Mouse (Mus musculus) fat pad, adult 2 months (tissue): ENCODE results near the gene Pelp1.

Experiments
- DNase-seq: peaks from one replicate; pipeline ENCODE4 v3.0.0-alpha.2; 2011; ENCODE audit warnings: low read depth, low spot score; ENCODE audit errors: extremely low read depth

Gene Pelp1

GRCm38 (mm10) chr11:70409594-70410296 lies at the start of gene Pelp1:
TSS of gene Pelp1 (minus strand) at chr11:70410031.
- DNase-seq: no peak

DNA sequence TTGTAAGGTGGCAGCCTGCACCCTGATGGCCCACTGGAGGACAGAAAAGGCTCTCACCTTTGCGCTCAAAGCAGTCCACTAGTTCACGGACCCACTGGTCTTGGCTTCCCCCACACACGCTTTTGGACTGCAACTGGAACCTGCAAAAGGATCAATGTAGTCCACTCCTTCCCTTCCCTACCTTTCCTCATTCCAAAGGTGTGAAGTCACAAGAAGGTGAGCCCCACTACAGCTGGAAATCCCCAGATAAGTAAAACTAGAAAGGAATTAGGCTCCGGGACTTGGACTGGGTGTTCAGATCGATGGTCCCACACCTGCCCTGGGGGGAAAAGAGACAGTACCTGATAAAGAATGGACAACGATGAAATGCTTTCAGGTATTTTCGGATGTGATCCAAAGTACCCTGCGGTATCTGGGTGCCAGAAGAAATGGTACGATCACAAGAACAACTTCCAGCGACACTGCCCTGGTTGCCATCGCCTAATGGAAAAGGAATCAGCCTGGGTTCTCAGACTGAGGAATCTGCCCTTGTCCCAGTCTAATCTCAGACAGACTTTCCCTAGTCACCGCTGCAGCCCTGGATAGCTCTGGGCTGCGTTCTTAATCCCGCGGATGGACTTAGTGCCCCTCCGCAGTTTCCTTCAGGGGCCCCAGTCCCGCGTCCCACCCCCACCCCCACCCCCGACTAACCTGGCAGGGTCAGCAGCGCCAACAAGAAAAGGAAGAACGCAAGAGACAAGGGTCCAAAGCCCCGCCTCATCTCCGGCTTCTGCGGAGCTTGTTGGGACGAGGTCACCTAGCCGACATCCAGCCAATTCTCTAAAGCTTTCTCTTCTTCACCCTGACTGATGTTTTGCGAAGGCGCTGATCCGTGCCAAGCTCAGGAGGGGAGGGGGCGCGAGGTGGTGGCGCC lies 49.1 kb upstream of the Pelp1 start, which contains the start of gene Zmynd15:
Gene Zmynd15 (plus strand): TSS at position 746 of the 913 bp plus-strand sequence.
- DNase-seq: no peak

DNA sequence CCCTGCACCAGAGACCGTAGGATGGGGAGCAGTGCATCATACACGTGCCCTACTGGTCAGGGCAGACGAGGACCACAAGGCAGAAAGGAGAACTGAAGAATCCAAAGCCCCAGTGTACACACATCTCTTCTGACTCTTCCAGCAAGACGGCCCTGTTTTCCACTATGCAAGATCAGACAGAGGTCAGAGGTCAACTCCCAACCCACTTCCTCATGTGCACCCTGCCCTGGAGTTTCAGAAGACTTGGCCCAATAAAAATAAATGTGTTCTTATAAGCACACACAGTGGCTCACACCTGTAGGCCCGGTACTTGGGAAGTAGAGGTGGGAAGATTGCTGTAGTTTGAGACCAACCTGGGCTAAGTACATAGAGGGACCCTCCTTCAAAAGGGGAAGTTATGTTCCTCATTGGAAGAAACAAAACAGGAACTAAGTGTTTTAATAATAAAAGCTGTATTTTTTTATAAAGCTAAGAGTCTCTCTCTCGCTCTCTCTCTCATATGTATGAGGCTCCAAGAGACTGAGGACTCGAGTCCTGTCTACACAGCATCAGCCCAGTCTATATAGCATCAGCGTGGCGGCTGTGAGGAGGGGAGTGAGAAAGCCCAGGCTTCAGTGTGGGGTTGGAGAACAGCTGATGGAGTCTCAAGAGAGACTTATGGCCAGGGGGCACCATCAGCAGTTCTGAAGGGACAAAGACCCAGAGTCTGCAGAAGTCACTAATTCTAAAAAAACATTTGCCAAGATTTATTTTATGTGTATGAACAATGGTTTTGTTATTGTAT lies 43.6 kb upstream of the Pelp1 start:
- DNase-seq: no peak

- DNase-seq: peak; percentile 80
These were observed 42.1 kb upstream of the Pelp1 start, which contains the start of gene Med11 for GRCm38 (mm10) chr11:70451797-70452498. TSS of gene Med11 (plus strand) at chr11:70451919.

DNA sequence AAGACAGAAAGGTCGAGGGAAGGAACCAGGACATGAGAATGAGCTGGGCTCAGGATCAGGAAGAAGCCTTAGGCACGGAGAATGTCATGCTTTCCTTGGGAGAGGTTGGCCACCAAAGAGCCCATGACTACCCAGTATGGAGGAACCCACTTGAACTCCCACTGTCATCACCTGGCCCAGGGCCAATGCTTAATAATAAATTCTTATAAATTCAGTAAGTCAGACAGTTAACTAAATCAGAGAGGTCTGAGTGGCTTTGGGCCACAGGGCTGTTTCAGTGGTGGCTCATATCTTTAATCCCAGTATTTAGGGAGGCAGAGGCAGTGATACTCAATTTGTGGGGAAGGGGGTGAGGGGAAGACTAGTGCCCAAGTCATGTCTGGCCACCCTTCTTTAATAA lies 41.1 kb upstream of the Pelp1 start:
- DNase-seq: no peak

GRCm38 (mm10) chr11:70447373-70447772 lies 37.5 kb upstream of the Pelp1 start:
- no peak for DNase-seq

- DNase-seq: no peak
These were observed 36.9 kb upstream of the Pelp1 start for GRCm38 (mm10) chr11:70446756-70447155.

GRCm38 (mm10) chr11:70444667-70445066 lies 34.8 kb upstream of the Pelp1 start:
- DNase-seq: no peak

- no peak for DNase-seq
These were observed 34.1 kb upstream of the Pelp1 start for GRCm38 (mm10) chr11:70443964-70444363.

- no peak for DNase-seq
These were observed 32.1 kb upstream of the Pelp1 start for GRCm38 (mm10) chr11:70441882-70442281.

DNA sequence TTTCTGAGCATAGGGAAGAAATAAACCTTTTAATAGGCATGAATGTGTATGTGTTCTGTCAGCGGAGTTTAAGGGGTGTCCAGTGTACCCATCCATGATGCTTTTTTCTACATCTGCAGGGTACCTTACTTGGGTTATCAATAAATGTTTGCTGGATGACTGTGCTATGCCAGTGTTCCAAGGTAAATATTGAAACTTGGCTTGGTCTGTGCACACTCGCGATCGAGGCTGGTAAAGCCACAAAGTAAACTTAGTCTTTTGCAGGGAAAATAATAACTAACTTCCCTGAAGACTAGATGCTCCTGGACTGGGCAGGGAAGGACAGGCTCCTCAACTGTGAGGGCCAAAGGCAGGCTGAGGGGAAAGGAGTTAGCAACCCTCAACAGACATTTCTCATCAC lies 30.8 kb upstream of the Pelp1 start:
- DNase-seq: no peak

DNA sequence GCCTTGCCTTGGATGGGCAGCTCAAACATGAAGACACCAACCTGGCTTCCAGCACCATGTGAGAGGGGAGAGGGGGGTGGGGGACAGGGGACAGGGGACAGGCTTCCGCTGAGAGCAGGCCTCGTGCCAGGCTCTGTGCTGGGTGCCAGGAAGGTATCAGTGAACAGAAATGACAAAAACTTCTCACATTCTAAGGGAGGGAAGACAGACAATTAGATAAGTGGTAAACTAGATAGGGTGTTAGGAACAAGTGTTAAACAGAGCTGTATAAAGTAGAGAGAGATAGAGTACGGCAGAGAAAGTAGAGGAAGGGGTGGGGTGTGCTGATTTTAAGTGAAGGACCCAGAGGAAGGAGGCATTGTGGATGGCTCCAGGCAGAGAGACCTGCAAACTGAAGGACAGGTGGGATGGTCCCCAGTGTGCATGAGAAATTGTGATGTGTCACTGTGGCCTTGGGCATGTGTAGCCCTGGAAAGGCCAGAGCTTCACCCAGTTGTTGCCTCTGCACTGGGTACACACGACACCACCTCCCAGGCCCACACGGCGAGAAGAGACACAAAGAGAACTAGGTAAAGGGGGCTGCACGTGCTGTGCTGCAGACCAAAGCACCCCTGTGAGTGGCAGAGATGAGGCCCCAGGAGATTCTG lies 29.0 kb upstream of the Pelp1 start:
- DNase-seq: no peak

DNA sequence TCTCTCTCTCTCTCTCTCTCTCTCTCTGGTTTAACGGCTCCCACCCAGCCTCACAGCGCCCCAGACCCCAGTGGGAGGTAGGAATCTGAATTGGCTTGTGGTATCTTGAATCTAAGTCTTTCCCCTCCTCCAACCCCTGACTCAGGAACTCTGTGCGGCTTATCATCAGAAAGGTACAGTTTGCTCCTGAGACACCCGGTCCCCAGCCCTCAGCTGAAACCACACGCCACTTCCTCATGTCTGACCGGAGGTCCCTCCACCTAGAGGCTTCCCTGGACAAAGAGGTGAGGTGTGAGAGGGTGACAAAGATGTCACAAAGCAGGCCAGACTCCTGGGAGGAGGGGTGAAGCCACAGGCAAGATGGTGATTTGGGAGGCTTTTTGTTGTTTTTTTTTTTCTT lies 27.6 kb upstream of the Pelp1 start:
- DNase-seq: no peak

DNA sequence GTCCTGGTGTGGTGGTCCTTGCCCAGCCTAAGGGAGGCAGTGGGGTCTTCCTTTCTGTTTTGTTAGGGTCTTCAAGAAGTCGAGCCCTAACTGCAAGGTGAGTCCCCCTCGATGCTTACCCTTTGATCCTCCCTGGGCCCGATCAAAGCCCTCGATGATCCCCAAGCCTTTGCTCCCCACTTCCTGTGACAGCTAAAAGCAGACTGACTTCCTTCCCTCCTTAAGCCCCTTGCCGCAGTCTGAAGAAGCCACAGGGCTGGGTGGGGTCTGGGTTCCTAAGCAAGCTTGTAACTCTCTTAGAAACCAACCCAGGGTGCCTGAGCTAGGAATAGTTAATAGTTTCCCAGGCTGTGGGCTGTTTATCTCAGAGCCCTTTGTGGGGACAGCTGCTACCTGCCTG lies 25.6 kb upstream of the Pelp1 start:
- DNase-seq: no peak

DNA sequence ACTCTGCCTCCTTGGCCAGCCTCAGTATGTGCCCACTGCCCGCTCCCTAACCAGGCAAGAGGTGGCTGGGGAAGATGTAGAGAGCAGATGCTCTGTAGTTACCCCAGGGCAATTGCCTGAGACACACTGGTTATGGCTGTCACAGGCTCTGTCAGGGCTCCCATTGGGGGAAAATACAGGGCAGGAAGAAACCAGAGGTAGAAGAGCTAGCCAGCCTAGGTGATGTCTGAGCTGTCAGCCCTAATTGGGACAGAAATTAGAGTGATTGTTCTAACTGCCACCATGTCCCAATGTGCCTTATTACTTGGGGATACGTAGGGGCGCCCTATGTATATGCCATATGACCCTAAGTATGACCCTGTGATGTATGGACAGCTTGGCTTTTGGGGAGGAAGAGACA lies 24.1 kb upstream of the Pelp1 start:
- no peak for DNase-seq

GRCm38 (mm10) chr11:70433569-70433943 lies 23.7 kb upstream of the Pelp1 start:
- no peak for DNase-seq

DNA sequence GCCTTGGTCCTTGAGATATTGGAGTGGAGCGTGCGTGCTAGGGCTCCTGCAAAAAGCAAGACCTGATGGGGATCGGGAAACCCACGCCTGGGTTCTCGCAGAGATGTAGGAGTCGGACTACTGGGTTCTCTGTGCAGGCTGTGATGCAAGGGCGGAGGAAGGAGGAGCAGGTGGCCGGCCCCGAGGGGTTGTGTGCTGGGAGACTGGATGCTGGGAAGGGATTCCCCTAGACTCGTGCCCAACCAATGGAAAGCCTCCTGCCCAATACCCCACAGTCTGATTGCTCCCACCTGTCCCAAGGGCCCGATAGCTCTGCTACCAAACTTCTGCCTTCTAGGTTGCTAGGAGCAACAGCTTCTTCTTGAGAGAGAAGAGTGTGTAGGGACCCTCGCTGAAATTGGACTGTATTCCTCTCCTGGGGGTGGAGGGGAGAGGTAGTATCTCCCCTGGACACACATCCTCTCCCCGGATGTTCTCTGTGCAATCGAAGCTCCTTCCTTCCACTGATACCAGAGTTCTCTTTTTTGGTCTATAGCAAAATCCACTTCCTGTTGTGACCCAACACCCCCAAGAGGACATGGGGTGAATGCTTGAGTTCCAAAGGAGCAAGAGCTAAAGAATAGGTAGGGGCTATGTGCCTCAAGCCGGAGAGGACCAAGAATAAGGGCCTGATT lies 23.2 kb upstream of the Pelp1 start:
- DNase-seq: no peak

- peak; percentile 68 for DNase-seq
These were observed 22.4 kb upstream of the Pelp1 start, which contains the start of gene Arrb2 for GRCm38 (mm10) chr11:70432048-70432894. TSS of gene Arrb2 (plus strand) at chr11:70432635.

DNA sequence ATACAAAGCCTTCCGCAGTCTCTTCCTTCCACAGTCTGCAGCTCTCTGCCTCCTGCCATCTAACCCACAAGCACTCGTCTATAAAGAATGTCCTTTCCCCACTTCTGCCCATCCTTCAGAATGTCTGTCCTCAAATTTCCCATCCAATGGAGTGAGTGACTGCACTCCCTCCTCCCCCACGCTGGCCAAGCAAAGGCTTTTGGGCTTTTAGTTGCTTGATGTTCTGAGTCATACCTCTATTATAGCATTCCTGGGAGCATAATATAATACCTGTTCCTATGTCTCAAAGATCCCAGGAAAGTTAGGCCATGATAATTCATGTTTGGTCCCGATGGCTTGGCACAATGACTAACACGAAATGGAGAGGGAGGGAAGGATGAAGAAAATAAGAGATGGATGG lies 21.7 kb upstream of the Pelp1 start:
- no peak for DNase-seq
